Mouse (Mus musculus) left cerebral cortex, adult 18-20 months (tissue): Measurements from ENCODE around the gene Dixdc1. TPM values are rescaled to one million over a fixed set of nuclear protein-coding genes. Genes with fewer than 3 reads are reported as not detected.

Source experiments
- DNase-seq, 2 experiments: peaks; one replicate each; pipeline ENCODE4 v3.0.0; 2021 to 2022; ENCODE audit warnings: low spot score in 2 of 2, mixed read lengths in 1 of 2
- total RNA-seq, 2 experiments: library from RNA; stranded (reverse); gene quantifications; 2 replicates each; pipeline ENCODE4 v1.2.3; 2021

The Dixdc1 gene
- total RNA-seq, 2 experiments from 2014 or later, result 67.9 to 79.3 TPM

GRCm38 (mm10) chr9:50746214-50746677 lies 6.9 kb upstream of the Dixdc1 start, which contains the start of gene 2310030G06Rik:
Gene 2310030G06Rik (minus strand): TSS chr9:50746536.
- DNase-seq, result peak; percentile 21 to 31

GRCm38 (mm10) chr9:50745806-50746205 lies 6.5 kb upstream of the Dixdc1 start:
- DNase-seq, result no peak

GRCm38 (mm10) chr9:50742744-50743143 lies 3.4 kb upstream of the Dixdc1 start:
- DNase-seq, result no peak

- no peak for DNase-seq
Observed at GRCm38 (mm10) chr9:50742261-50742660, 2.9 kb upstream of the Dixdc1 start.

GRCm38 (mm10) chr9:50740867-50741784 lies 1.8 kb upstream of the Dixdc1 start:
- peak in 1 of 2 experiments; percentile 26 for DNase-seq

GRCm38 (mm10) chr9:50734989-50735388 lies 4.3 kb downstream of the Dixdc1 start:
- peak; percentile 59 to 64 for DNase-seq

GRCm38 (mm10) chr9:50732560-50732959 lies 6.8 kb downstream of the Dixdc1 start:
- DNase-seq, result no peak

GRCm38 (mm10) chr9:50729600-50729999 lies 9.7 kb downstream of the Dixdc1 start:
- DNase-seq, result no peak

GRCm38 (mm10) chr9:50727925-50728651 lies 11.2 kb downstream of the Dixdc1 start:
- DNase-seq, result peak; percentile 79 to 89

- peak; percentile 78 to 80 for DNase-seq
Observed at GRCm38 (mm10) chr9:50727171-50727924, 12.0 kb downstream of the Dixdc1 start.

GRCm38 (mm10) chr9:50725921-50726590 lies 13.3 kb downstream of the Dixdc1 start:
- DNase-seq, result no peak

- DNase-seq, result no peak
Observed at GRCm38 (mm10) chr9:50724661-50725330, 14.5 kb downstream of the Dixdc1 start.

- no peak for DNase-seq
Observed at GRCm38 (mm10) chr9:50724147-50724546, 15.2 kb downstream of the Dixdc1 start.

- DNase-seq, result peak in 1 of 2 experiments; percentile 38
Observed at GRCm38 (mm10) chr9:50723406-50723805, 15.9 kb downstream of the Dixdc1 start.

GRCm38 (mm10) chr9:50722451-50722911 lies 16.8 kb downstream of the Dixdc1 start:
- no peak for DNase-seq

GRCm38 (mm10) chr9:50721061-50721460 lies 18.3 kb downstream of the Dixdc1 start:
- DNase-seq, result no peak

- no peak for DNase-seq
Observed at GRCm38 (mm10) chr9:50718878-50719277, 20.4 kb downstream of the Dixdc1 start.

GRCm38 (mm10) chr9:50714188-50714587 lies 25.1 kb downstream of the Dixdc1 start:
- no peak for DNase-seq

- no peak for DNase-seq
Observed at GRCm38 (mm10) chr9:50711337-50711736, 28.0 kb downstream of the Dixdc1 start.

- peak in 1 of 2 experiments; percentile 40 for DNase-seq
Observed at GRCm38 (mm10) chr9:50709108-50709507, 30.2 kb downstream of the Dixdc1 start.
